18 mouse cellular contexts compared by ENCODE assay signal in genomic region chr10:29285757-29286156, GRCm38 (mm10). TPM values are rescaled to one million over a fixed set of nuclear protein-coding genes. Genes with fewer than 3 reads are reported as not detected.
DNase-seq lines count a peak whose midpoint lies in the region; ATAC-seq lines count a peak whose summit lies in the region.
"Had no signal": no experiment of that assay in that cellular context is flagged by ENCODE, and none has a peak within 500 bp of the region (broad histone marks: within the 10 kb centered on the region; RNA-seq: fewer than 3 reads in every experiment).

No protein-coding gene starts in this region.

- no peaks in the 10 kb centered on the region for H3K9me3 ChIP-seq in kidney, embryonic 15.5 days (replicated peaks)
- H3K9me3 ChIP-seq: forebrain, embryonic 12.5 days; hindbrain, embryonic 15.5 days; midbrain, embryonic 15.5 days had no signal

- ATAC-seq in kidney, embryonic 15.5 days (replicated peaks; ENCODE audit: low FRiP score), result 0 out of 2 replicates have a peak, but pooled peaks have one; percentile 43
- ATAC-seq: midbrain, embryonic 15.5 days had no signal

- WGBS in kidney, embryonic 15.5 days, result 82% methylated on average over 1 of the region's 1 CpGs

- no peak for DNase-seq in kidney, adult 11 months
- DNase-seq in embryo, embryonic 11 days, result peak; percentile 4
- DNase-seq in forelimb bud, embryonic 11.5 days (ENCODE audit: low read depth, low spot score), result peak; percentile 13
- DNase-seq in lung, postnatal 14 days, result peak; percentile 10
- no peak for DNase-seq in frontal cortex, adult 2 months (ENCODE audit: extremely low spot score in 1 of 2, low spot score in 1 of 2)
- DNase-seq in layer of hippocampus, postnatal 25 days (ENCODE audit: extremely low spot score in 1 of 2, low spot score in 1 of 2), result no peak
- DNase-seq in gastrocnemius, postnatal 4 days (ENCODE audit: low spot score in 2 of 2), result no peak
- DNase-seq: adrenal gland, adult 2 months; cerebellum, adult 2 months; gastrocnemius, adult 2 months; heart, postnatal 10 days; kidney, adult 9 months; layer of hippocampus, adult 9-11 months had no signal

- no peaks in the 10 kb centered on the region for H3K36me3 ChIP-seq in kidney, embryonic 15.5 days
- H3K36me3 ChIP-seq: forebrain, embryonic 12.5 days; hindbrain, embryonic 15.5 days; midbrain, embryonic 15.5 days had no signal

- H3K4me3 ChIP-seq in kidney, embryonic 15.5 days (replicated peaks), result no peak overlapping the region
- H3K4me3 ChIP-seq: forebrain, embryonic 12.5 days; gastrocnemius, adult 2 months; hindbrain, embryonic 15.5 days; midbrain, embryonic 15.5 days had no signal

- H3K4me2 ChIP-seq in kidney, embryonic 15.5 days, result no peak overlapping the region
- H3K4me2 ChIP-seq: forebrain, embryonic 12.5 days; hindbrain, embryonic 15.5 days; liver, embryonic 11.5 days; midbrain, embryonic 15.5 days had no signal

- H3K27ac ChIP-seq in kidney, embryonic 15.5 days, result no peak overlapping the region
- H3K27ac ChIP-seq: forebrain, embryonic 12.5 days; gastrocnemius, adult 2 months; hindbrain, embryonic 15.5 days; midbrain, embryonic 15.5 days had no signal

- no peak overlapping the region for H3K9ac ChIP-seq in kidney, embryonic 15.5 days
- H3K9ac ChIP-seq: forebrain, embryonic 12.5 days; hindbrain, embryonic 15.5 days; midbrain, embryonic 15.5 days had no signal

- H3K4me1 ChIP-seq in kidney, embryonic 15.5 days, result no peaks in the 10 kb centered on the region
- H3K4me1 ChIP-seq: forebrain, embryonic 12.5 days; hindbrain, embryonic 15.5 days; midbrain, embryonic 15.5 days had no signal

- no peaks in the 10 kb centered on the region for H3K27me3 ChIP-seq in kidney, embryonic 15.5 days
- H3K27me3 ChIP-seq: forebrain, embryonic 12.5 days; hindbrain, embryonic 15.5 days; midbrain, embryonic 15.5 days had no signal

RNA-seq across cellular contexts. Expression of gene Echdc1, which starts 27.2 kb away (rescaled TPM):
- 30.6 and 34.0 TPM in 2 replicates for polyA plus RNA-seq in kidney, embryonic 15.5 days (2015; fragmentation: Nextera tagmentation; extraction: Ambion mirVana)
- 25.7 and 27.7 TPM in 2 replicates for polyA plus RNA-seq in frontal cortex, adult 2 months (2012; rRNA removed)
- total RNA-seq in layer of hippocampus, postnatal 25 days (2021), result 10 to 100 TPM; 31.9 TPM
- total RNA-seq in gastrocnemius, postnatal 4 days (2021), result 10 to 100 TPM; 20.3 to 22.3 TPM

Comparison
In these comparisons a context has a peak if more than half of its experiments do, and no peak if none do; other contexts are left out.
1. DNase-seq: peak in embryo, embryonic 11 days (single experiment), forelimb bud, embryonic 11.5 days (single experiment) and lung, postnatal 14 days (single experiment); none in kidney, adult 11 months (single experiment), frontal cortex, adult 2 months (0 of 2), layer of hippocampus, postnatal 25 days (0 of 2) and gastrocnemius, postnatal 4 days (0 of 2).